ENCODE assay signal across 10 mouse cellular contexts in genomic region chr4:57568268-57569068, GRCm38 (mm10). TPM values are rescaled to one million over a fixed set of nuclear protein-coding genes. Genes with fewer than 3 reads are reported as not detected.
DNase-seq lines count a peak whose midpoint lies in the region; ATAC-seq and TF ChIP-seq lines count a peak whose summit lies in the region.
"Had no signal": no experiment of that assay in that cellular context is flagged by ENCODE, and none has a peak within 500 bp of the region (broad histone marks: within the 10 kb centered on the region; RNA-seq: fewer than 3 reads in every experiment).

No protein-coding gene starts in this region.

- 24% methylated on average over 19 of the region's 19 CpGs for WGBS in heart, embryonic 11.5 days (ENCODE audit: insufficient replicate concordance)
- WGBS in hindbrain, embryonic 11.5 days: 49% methylated on average over 19 of the region's 19 CpGs
- 39% methylated on average over 19 of the region's 19 CpGs for WGBS in midbrain, embryonic 15.5 days

- intact Hi-C loops in heart, postnatal 25 days (cut with DNase I): loop anchor here (2.0 kb wide), 1 partner anchor 18 kb away; no protein-coding TSS in a partner anchor

- ATAC-seq in heart, embryonic 11.5 days (replicated peaks; ENCODE audit: insufficient number of reproducible peaks, low FRiP score, low TSS enrichment): no peak
- peak; percentile 40; the same call in 1 of the 2 replicates for ATAC-seq in hindbrain, embryonic 11.5 days (ENCODE audit: low FRiP score)
- peak; percentile 68 for ATAC-seq in midbrain, embryonic 15.5 days (replicated peaks)
- no peak for ATAC-seq in megakaryocyte, adult 5-6 weeks (ENCODE audit: poor library complexity, severe bottlenecking)
- ATAC-seq in monocyte, adult 5-6 weeks (replicated peaks; ENCODE audit: insufficient number of reproducible peaks, low FRiP score, low TSS enrichment, poor library complexity, severe bottlenecking): no peak
- no peak for ATAC-seq in erythroblast, adult 5-6 weeks (replicated peaks; ENCODE audit: low FRiP score, poor library complexity, severe bottlenecking)

- H3K4me1 ChIP-seq in heart, embryonic 11.5 days (ENCODE audit: control insufficient read depth, insufficient read depth, low read length): peaks cover 22% of the 10 kb centered on the region
- no peaks in the 10 kb centered on the region for H3K4me1 ChIP-seq in cortical plate, adult 2 months (ENCODE audit: control insufficient read depth, insufficient read depth, low read length)
- peaks cover 3% of the 10 kb centered on the region; the same call in 1 of the 2 replicates for H3K4me1 ChIP-seq in hindbrain, embryonic 11.5 days (replicated peaks; ENCODE audit: control insufficient read depth, insufficient read depth, low read length)
- peaks cover 6% of the 10 kb centered on the region for H3K4me1 ChIP-seq in midbrain, embryonic 15.5 days

- no peaks in the 10 kb centered on the region for H3K36me3 ChIP-seq in heart, embryonic 11.5 days (ENCODE audit: control insufficient read depth, insufficient read depth, low read length)
- no peaks in the 10 kb centered on the region for H3K36me3 ChIP-seq in hindbrain, embryonic 11.5 days (ENCODE audit: control insufficient read depth, insufficient read depth, low read length)
- no peaks in the 10 kb centered on the region for H3K36me3 ChIP-seq in midbrain, embryonic 15.5 days (replicated peaks)

- TF ChIP-seq CTCF in cortical plate, adult 2 months (IDR thresholded peaks at IDR 0.05; ENCODE audit: extremely low read depth, insufficient read depth, low read length): no peak

- H3K4me3 ChIP-seq in heart, embryonic 11.5 days (ENCODE audit: low read depth, low read length): peak overlapping the region; percentile 67
- peak overlapping the region; percentile 38 for H3K4me3 ChIP-seq in cortical plate, adult 2 months (ENCODE audit: insufficient read depth, low read length)
- H3K4me3 ChIP-seq in hindbrain, embryonic 11.5 days (ENCODE audit: low read depth, low read length): peak overlapping the region; percentile 53
- peak overlapping the region; percentile 57 for H3K4me3 ChIP-seq in midbrain, embryonic 15.5 days

- no peaks in the 10 kb centered on the region for H3K9me3 ChIP-seq in heart, embryonic 11.5 days (replicated peaks; ENCODE audit: control insufficient read depth, low read length)
- no peaks in the 10 kb centered on the region for H3K9me3 ChIP-seq in hindbrain, embryonic 11.5 days (ENCODE audit: control insufficient read depth, low read length)
- H3K9me3 ChIP-seq in midbrain, embryonic 15.5 days: no peaks in the 10 kb centered on the region

- H3K27me3 ChIP-seq in heart, embryonic 11.5 days (ENCODE audit: control insufficient read depth, insufficient read depth, low read length): no peaks in the 10 kb centered on the region
- H3K27me3 ChIP-seq in hindbrain, embryonic 11.5 days (ENCODE audit: control insufficient read depth, insufficient read depth, low read length): no peaks in the 10 kb centered on the region
- peaks cover 5% of the 10 kb centered on the region; the same call in 1 of the 2 replicates for H3K27me3 ChIP-seq in midbrain, embryonic 15.5 days (replicated peaks)
- H3K27me3 ChIP-seq: Patski had no signal

- no peak for DNase-seq in heart, postnatal 25 days (ENCODE audit: low spot score)
- DNase-seq in hindbrain, embryonic 11.5 days (ENCODE audit: low spot score): peak; percentile 41

- peak overlapping the region; percentile 64 for H3K4me2 ChIP-seq in heart, embryonic 11.5 days
- H3K4me2 ChIP-seq in hindbrain, embryonic 11.5 days (replicated peaks; ENCODE audit: low read depth, low read length): peak overlapping the region; percentile 92
- peak overlapping the region; percentile 84 for H3K4me2 ChIP-seq in midbrain, embryonic 15.5 days

- H3K9ac ChIP-seq in heart, embryonic 11.5 days (ENCODE audit: low read depth, low read length): peak overlapping the region; percentile 92
- peak overlapping the region; percentile 60; the same call in 1 of the 2 replicates for H3K9ac ChIP-seq in hindbrain, embryonic 11.5 days (ENCODE audit: low read depth, low read length)
- peak overlapping the region; percentile 76 for H3K9ac ChIP-seq in midbrain, embryonic 15.5 days

- TF ChIP-seq POLR2A in cortical plate, adult 2 months (IDR thresholded peaks at IDR 0.05; ENCODE audit: extremely low read depth, insufficient read depth, low read length): no peak

- peak overlapping the region; percentile 98 for H3K27ac ChIP-seq in heart, embryonic 11.5 days (ENCODE audit: low read depth, low read length)
- H3K27ac ChIP-seq in cortical plate, adult 2 months (ENCODE audit: insufficient read depth, low read length): no peak overlapping the region
- H3K27ac ChIP-seq in hindbrain, embryonic 11.5 days (ENCODE audit: low read depth, low read length): no peak overlapping the region
- peak overlapping the region; percentile 81 for H3K27ac ChIP-seq in midbrain, embryonic 15.5 days

RNA-seq across cellular contexts. Expression of gene Pakap, which starts 0.5 kb away (rescaled TPM):
- polyA plus RNA-seq in heart, embryonic 11.5 days (2014; fragmentation: Nextera tagmentation; extraction: Ambion mirVana): 46.0 and 64.7 TPM in 2 replicates
- total RNA-seq in heart, postnatal 25 days (2021): 10 to 100 TPM; 37.4 to 44.3 TPM
- polyA plus RNA-seq in cortical plate, adult 2 months (2012; rRNA removed): 6.7 and 7.5 TPM in 2 replicates
- 23.9 and 24.7 TPM in 2 replicates for polyA plus RNA-seq in hindbrain, embryonic 11.5 days (2014; fragmentation: Nextera tagmentation; extraction: Ambion mirVana)
- polyA plus RNA-seq in midbrain, embryonic 15.5 days (2015; fragmentation: Nextera tagmentation; extraction: Ambion mirVana): 10.9 and 11.3 TPM in 2 replicates
- not detected in 2 replicates for total RNA-seq in megakaryocyte, adult 5-6 weeks (2015)
- total RNA-seq in megakaryocyte, adult 5-6 weeks (2017): not detected in 2 replicates
- 0.29 TPM in 1 of 3 replicates, not detected in the others for total RNA-seq in monocyte, adult 5-6 weeks (2017)
- total RNA-seq in erythroblast, adult 5-6 weeks (2015; ENCODE audit: low replicate concordance): not detected in 2 replicates
- total RNA-seq in erythroblast, adult 5-6 weeks (2017; ENCODE audit: low replicate concordance): not detected in 2 replicates
- total RNA-seq: hematopoietic stem cell, adult 5-6 weeks had no signal

Comparison
In these comparisons a context has a peak if more than half of its experiments do, and no peak if none do; other contexts are left out.
1. ATAC-seq: peak in hindbrain, embryonic 11.5 days (single experiment) and midbrain, embryonic 15.5 days (single experiment); none in heart, embryonic 11.5 days (single experiment), megakaryocyte, adult 5-6 weeks (single experiment), monocyte, adult 5-6 weeks (single experiment) and erythroblast, adult 5-6 weeks (single experiment).
2. H3K27ac ChIP-seq: peak in heart, embryonic 11.5 days (single experiment) and midbrain, embryonic 15.5 days (single experiment); none in cortical plate, adult 2 months (single experiment) and hindbrain, embryonic 11.5 days (single experiment).
3. RNA of gene Pakap, which starts 0.5 kb away (total RNA-seq): 37.4 to 44.3 TPM in heart, postnatal 25 days; not detected in megakaryocyte, adult 5-6 weeks, 0.29 TPM in monocyte, adult 5-6 weeks and not detected in erythroblast, adult 5-6 weeks; every median in the first group is over 10 times any median in the second.
4. Peak in every context shown above with its lines, with median percentiles within 50 percentile points of each other: H3K4me2 ChIP-seq, H3K4me3 ChIP-seq and H3K9ac ChIP-seq.